Mouse (Mus musculus): ENCODE measurements around the gene Atxn10. TPM values are rescaled to one million over a fixed set of nuclear protein-coding genes. Genes with fewer than 3 reads are reported as not detected.

Atxn10 gene
- polyA plus RNA-seq, 1 experiment from 2014 or later = 190 TPM

DNA sequence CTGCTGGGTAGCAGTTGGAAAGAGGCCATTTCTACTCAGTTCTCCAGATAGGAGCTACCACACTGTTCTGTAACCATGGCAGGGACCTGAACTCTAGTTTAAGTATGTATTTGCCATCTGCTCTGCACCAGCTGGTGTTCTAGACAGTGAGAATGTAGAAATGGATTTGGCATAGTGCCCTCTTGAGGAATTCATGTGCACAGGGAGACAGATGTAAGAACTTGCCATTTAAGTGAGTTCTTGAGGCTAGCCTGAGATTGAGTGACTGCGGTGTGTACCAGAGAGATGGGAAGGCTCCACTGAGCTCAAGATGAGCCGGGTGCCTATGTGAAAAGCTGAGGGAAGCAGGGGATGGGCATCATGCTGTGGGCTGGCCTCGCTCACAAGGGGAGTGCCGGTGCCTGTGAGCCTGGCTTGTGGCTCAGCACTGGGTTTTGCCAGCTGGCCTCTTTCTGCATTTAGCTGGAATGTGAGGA is 67.2 kb downstream of the Atxn10 start:
- DNase-seq (ENCODE audit: low spot score) (peak; percentile 64), ATAC-seq (peak; percentile 62; the same call in 1 of the 2 replicates)
- Histone ChIP-seq H3K9me3 (ENCODE audit: low read length) (no peaks in the 10 kb centered on the region), H3K27ac (ENCODE audit: low read length) (no peak overlapping the region), H3K9ac (replicated peaks; ENCODE audit: low read depth) (no peak overlapping the region), H3K36me3 (ENCODE audit: insufficient read depth, low read length) (no peaks in the 10 kb centered on the region), H3K4me3 (ENCODE audit: low read depth, low read length) (no peak overlapping the region), H3K27me3 (replicated peaks; ENCODE audit: insufficient read depth, low read length) (no peaks in the 10 kb centered on the region), H3K4me2 (replicated peaks; ENCODE audit: low read depth, low read length) (no peak overlapping the region), H3K4me1 (ENCODE audit: insufficient read depth, low read depth, low read length) (0 out of 2 replicates have a peak, but pooled peaks cover 6% of the 10 kb centered on the region)
- 76% methylated on average over 4 of the region's 4 CpGs for WGBS
- TF ChIP-seq CTCF (IDR thresholded peaks at IDR 0.05) (peak; percentile 32; the same call in 1 of the 2 replicates), EP300 (IDR thresholded peaks at IDR 0.05) (no peak)

GRCm38 (mm10) chr15:85404739-85405138 is 68.7 kb downstream of the Atxn10 start:
- 79% methylated on average over 4 of the region's 4 CpGs for WGBS

GRCm38 (mm10) chr15:85405567-85405966 is 69.5 kb downstream of the Atxn10 start:
- Histone ChIP-seq H3K4me2 (replicated peaks; ENCODE audit: low read depth, low read length) (no peak overlapping the region), H3K36me3 (ENCODE audit: insufficient read depth, low read length) (no peaks in the 10 kb centered on the region), H3K4me1 (ENCODE audit: insufficient read depth, low read depth, low read length) (0 out of 2 replicates have a peak, but pooled peaks cover 6% of the 10 kb centered on the region), H3K9ac (replicated peaks; ENCODE audit: low read depth) (no peak overlapping the region), H3K27ac (ENCODE audit: low read length) (0 out of 2 replicates have a peak overlapping the region, but pooled peaks have one; percentile 32), H3K4me3 (ENCODE audit: low read depth, low read length) (no peak overlapping the region), H3K27me3 (replicated peaks; ENCODE audit: insufficient read depth, low read length) (no peaks in the 10 kb centered on the region), H3K9me3 (ENCODE audit: low read length) (no peaks in the 10 kb centered on the region)
- ATAC-seq (peak; percentile 76), DNase-seq (ENCODE audit: low spot score) (peak; percentile 55)
- TF ChIP-seq EP300 (IDR thresholded peaks at IDR 0.05) = peak; percentile 50; the same call in 1 of the 2 replicates
- TF ChIP-seq CTCF (IDR thresholded peaks at IDR 0.05) = no peak
- 52% methylated on average over 3 of the region's 3 CpGs for WGBS

More at GRCm38 (mm10) chr15:85404739-85405138, 68.7 kb downstream of the Atxn10 start:
- Histone ChIP-seq H3K9me3 (ENCODE audit: low read length) (no peaks in the 10 kb centered on the region), H3K4me3 (ENCODE audit: low read depth, low read length) (no peak overlapping the region), H3K9ac (replicated peaks; ENCODE audit: low read depth) (no peak overlapping the region), H3K4me2 (replicated peaks; ENCODE audit: low read depth, low read length) (no peak overlapping the region), H3K4me1 (ENCODE audit: insufficient read depth, low read depth, low read length) (0 out of 2 replicates have a peak, but pooled peaks cover 6% of the 10 kb centered on the region), H3K27ac (ENCODE audit: low read length) (no peak overlapping the region), H3K36me3 (ENCODE audit: insufficient read depth, low read length) (no peaks in the 10 kb centered on the region), H3K27me3 (replicated peaks; ENCODE audit: insufficient read depth, low read length) (no peaks in the 10 kb centered on the region)
- DNase-seq (ENCODE audit: low spot score) = no peak
- no peak for TF ChIP-seq CTCF (IDR thresholded peaks at IDR 0.05)
- TF ChIP-seq EP300 (IDR thresholded peaks at IDR 0.05) = no peak
- ATAC-seq = no peak

GRCm38 (mm10) chr15:85406846-85407245 is 70.8 kb downstream of the Atxn10 start:
- Histone ChIP-seq H3K36me3 (ENCODE audit: insufficient read depth, low read length) (no peaks in the 10 kb centered on the region), H3K9ac (replicated peaks; ENCODE audit: low read depth) (no peak overlapping the region), H3K4me2 (replicated peaks; ENCODE audit: low read depth, low read length) (no peak overlapping the region), H3K27me3 (replicated peaks; ENCODE audit: insufficient read depth, low read length) (no peaks in the 10 kb centered on the region), H3K4me3 (ENCODE audit: low read depth, low read length) (no peak overlapping the region), H3K9me3 (ENCODE audit: low read length) (no peaks in the 10 kb centered on the region), H3K27ac (ENCODE audit: low read length) (no peak overlapping the region), H3K4me1 (ENCODE audit: insufficient read depth, low read depth, low read length) (0 out of 2 replicates have a peak, but pooled peaks cover 6% of the 10 kb centered on the region)
- no peak for DNase-seq (ENCODE audit: low spot score)
- TF ChIP-seq CTCF (IDR thresholded peaks at IDR 0.05) (no peak), EP300 (IDR thresholded peaks at IDR 0.05) (no peak)
- no peak for ATAC-seq
- 68% methylated on average over 1 of the region's 1 CpGs for WGBS

DNA sequence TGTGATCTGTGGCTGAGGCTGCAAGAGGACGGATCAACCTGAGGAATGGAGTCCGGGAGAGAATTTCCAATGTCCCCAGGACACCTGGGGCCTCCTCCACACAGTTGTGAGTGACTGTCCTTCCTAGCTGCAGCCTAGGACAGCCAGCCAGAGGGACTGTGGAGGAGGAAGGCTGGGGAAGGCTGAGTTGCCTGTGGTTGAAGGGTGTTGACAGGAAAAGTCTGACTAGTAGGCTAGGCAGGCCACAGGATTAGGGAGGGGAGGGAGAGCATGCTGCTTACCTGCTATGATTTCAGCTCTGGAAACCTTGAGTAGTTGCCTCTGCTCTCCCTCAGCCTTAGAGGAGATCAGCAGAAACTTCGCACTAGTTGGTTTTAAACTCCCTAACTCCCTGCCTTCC is 71.3 kb downstream of the Atxn10 start:
- 76% methylated on average over 3 of the region's 3 CpGs for WGBS
- no peaks in the 10 kb centered on the region for H3K36me3 ChIP-seq (ENCODE audit: insufficient read depth, low read length)
- TF ChIP-seq CTCF (IDR thresholded peaks at IDR 0.05) = no peak
- H3K27me3 ChIP-seq (replicated peaks; ENCODE audit: insufficient read depth, low read length) = no peaks in the 10 kb centered on the region
- no peak overlapping the region for H3K4me3 ChIP-seq (ENCODE audit: low read depth, low read length)
- no peak overlapping the region for H3K9ac ChIP-seq (replicated peaks; ENCODE audit: low read depth)
- no peak overlapping the region for H3K4me2 ChIP-seq (replicated peaks; ENCODE audit: low read depth, low read length)
- no peaks in the 10 kb centered on the region for H3K9me3 ChIP-seq (ENCODE audit: low read length)
- ATAC-seq = no peak
- H3K4me1 ChIP-seq (ENCODE audit: insufficient read depth, low read depth, low read length) = 0 out of 2 replicates have a peak, but pooled peaks cover 6% of the 10 kb centered on the region
- DNase-seq (ENCODE audit: low spot score) = no peak
- no peak overlapping the region for H3K27ac ChIP-seq (ENCODE audit: low read length)

- Histone ChIP-seq H3K4me1 (ENCODE audit: insufficient read depth, low read depth, low read length) (0 out of 2 replicates have a peak, but pooled peaks cover 6% of the 10 kb centered on the region), H3K4me2 (replicated peaks; ENCODE audit: low read depth, low read length) (no peak overlapping the region), H3K4me3 (ENCODE audit: low read depth, low read length) (no peak overlapping the region), H3K36me3 (ENCODE audit: insufficient read depth, low read length) (no peaks in the 10 kb centered on the region), H3K27me3 (replicated peaks; ENCODE audit: insufficient read depth, low read length) (no peaks in the 10 kb centered on the region), H3K9me3 (ENCODE audit: low read length) (no peaks in the 10 kb centered on the region), H3K9ac (replicated peaks; ENCODE audit: low read depth) (no peak overlapping the region), H3K27ac (ENCODE audit: low read length) (no peak overlapping the region)
- WGBS = 90% methylated on average over 5 of the region's 5 CpGs
- DNase-seq (ENCODE audit: low spot score) = no peak
- no peak for ATAC-seq
- TF ChIP-seq CTCF (IDR thresholded peaks at IDR 0.05) (no peak), EP300 (IDR thresholded peaks at IDR 0.05) (no peak)
These were observed 72.7 kb downstream of the Atxn10 start for GRCm38 (mm10) chr15:85408790-85409189.
